Mouse (Mus musculus) E14TG2a.4 (cell line): Measurements from ENCODE around the gene Tmem138.

Source experiments
- H3K27me3 ChIP-seq: 2 replicates; pipeline ENCODE4 v1.6.1; 2014; ENCODE audit warnings: low read length, control low read depth; ENCODE audit not compliant: insufficient read depth
- H3K36me3 ChIP-seq: 2 replicates; pipeline ENCODE4 v1.6.1; 2014; ENCODE audit warnings: low read length, control low read depth; ENCODE audit not compliant: insufficient read depth
- H3K4me1 ChIP-seq: replicated peaks from 2 replicates; pipeline ENCODE4 v1.6.1; 2014; ENCODE audit warnings: low read depth, low read length, control low read depth
- H3K4me3 ChIP-seq: replicated peaks from 2 replicates; pipeline ENCODE4 v1.5.1; 2014; ENCODE audit warnings: mild to moderate bottlenecking, low read length
- H3K9me3 ChIP-seq: 2 replicates; pipeline ENCODE4 v1.6.1; 2014; ENCODE audit warnings: low read length, control low read depth
- CTCF ChIP-seq: conservative IDR thresholded peaks from 2 replicates; pipeline ENCODE4 v1.5.1; 2014; ENCODE audit warnings: low read length
- NANOG ChIP-seq: IDR thresholded peaks from 2 replicates; pipeline ENCODE4 v1.6.1; 2014; ENCODE audit warnings: borderline replicate concordance, low read length, mixed read lengths
- POU5F1 ChIP-seq: IDR thresholded peaks from 2 replicates; pipeline ENCODE4 v1.6.1; 2014; ENCODE audit warnings: low read length, borderline replicate concordance

Gene Tmem138

DNA sequence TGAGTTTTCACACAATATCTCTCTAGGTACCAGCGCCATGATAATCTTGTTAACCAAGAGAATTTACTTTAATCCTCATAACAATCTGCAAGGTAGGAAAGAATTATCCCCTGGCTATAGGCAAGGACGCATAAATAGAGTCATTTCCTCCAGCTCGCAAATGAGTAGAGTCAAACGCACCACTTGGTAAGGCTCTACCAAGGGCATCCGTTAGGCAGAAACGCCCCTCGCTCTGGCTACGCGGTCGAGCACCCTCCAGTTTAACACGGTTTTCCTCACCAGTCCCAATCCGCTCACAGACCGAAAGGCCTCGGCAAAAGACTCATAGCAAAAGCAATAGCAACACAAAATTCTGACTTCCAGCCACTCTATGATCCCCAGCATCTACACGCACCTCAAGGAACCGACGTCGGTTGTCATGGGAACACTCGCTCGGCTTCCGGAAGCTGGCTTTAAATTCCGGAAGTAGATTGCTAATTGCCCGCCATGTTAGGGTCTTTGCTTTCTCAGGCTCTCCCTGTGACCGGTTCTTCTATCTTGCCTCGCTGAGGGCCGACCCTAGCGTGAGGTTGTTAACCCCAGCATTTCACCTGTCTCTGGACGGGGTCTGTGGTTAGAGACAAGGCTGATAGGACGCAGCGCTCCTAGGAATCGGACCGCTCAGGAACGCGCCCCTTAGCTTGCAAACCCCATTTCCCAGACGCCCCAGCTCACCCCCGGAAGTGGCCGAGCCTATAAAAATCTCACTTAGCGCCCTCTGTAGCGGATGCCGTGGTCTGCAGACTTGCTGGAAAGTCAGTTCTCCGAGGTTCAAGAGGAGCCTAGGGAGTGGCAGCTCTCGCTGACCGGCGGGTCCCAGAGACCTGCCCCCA, at the start of gene Tmem138, which contains the start of gene Cyb561a3:
TSS of gene Tmem138 (minus strand) at position 673 of the 872 bp plus-strand sequence.
TSS of gene Cyb561a3 (plus strand) at position 483 of the 872 bp plus-strand sequence.
- H3K9me3 ChIP-seq: no peaks in the 10 kb centered on the region
- H3K4me1 ChIP-seq: peaks cover 22% of the 10 kb centered on the region
- H3K4me3 ChIP-seq: peak within 1 kb of the TSS; percentile 94
- peak; percentile 28 for TF ChIP-seq CTCF
- TF ChIP-seq NANOG: no peak
- H3K36me3 ChIP-seq: peaks cover 37% of the 10 kb centered on the region
- no peaks in the 10 kb centered on the region for H3K27me3 ChIP-seq

DNA sequence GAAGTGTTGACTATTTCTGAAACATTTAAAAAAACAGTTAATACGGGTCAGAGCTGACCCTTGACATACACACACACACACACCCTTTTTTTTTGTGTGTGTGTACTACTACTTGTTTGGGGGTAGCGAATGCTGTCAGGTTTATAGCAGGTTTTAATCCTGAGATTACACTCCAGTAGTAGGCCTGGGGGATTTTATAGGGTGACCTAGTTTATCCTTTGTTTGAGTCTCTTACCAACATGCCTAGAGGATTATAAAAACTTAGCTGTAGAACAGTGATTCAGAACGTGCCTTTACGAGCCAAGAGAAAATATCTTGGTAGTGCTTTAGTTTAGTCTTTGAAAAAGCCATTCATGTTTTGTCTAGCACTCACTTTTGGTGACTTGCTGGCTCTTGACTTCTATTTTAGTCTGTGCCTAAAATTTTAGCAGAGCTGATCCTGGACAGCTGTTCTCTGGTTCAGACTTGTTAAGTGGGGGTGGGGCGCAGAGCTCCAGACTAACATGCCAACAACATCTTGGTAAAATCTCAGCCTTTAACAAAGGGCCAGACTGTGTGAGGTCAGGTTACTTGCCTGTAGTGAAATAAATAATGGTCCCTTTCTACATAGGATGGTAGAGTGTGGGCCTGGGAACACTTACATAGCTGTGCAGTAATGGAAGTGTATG, 31.5 kb upstream of the Tmem138 start:
- peaks cover 74% of the 10 kb centered on the region for H3K36me3 ChIP-seq
- H3K4me3 ChIP-seq: peak overlapping the region; percentile 5; the same call in 1 of the 2 replicates
- TF ChIP-seq CTCF: no peak
- TF ChIP-seq NANOG: no peak
- no peak for TF ChIP-seq POU5F1
- peaks cover 61% of the 10 kb centered on the region for H3K4me1 ChIP-seq
- no peaks in the 10 kb centered on the region for H3K27me3 ChIP-seq
- no peaks in the 10 kb centered on the region for H3K9me3 ChIP-seq

DNA sequence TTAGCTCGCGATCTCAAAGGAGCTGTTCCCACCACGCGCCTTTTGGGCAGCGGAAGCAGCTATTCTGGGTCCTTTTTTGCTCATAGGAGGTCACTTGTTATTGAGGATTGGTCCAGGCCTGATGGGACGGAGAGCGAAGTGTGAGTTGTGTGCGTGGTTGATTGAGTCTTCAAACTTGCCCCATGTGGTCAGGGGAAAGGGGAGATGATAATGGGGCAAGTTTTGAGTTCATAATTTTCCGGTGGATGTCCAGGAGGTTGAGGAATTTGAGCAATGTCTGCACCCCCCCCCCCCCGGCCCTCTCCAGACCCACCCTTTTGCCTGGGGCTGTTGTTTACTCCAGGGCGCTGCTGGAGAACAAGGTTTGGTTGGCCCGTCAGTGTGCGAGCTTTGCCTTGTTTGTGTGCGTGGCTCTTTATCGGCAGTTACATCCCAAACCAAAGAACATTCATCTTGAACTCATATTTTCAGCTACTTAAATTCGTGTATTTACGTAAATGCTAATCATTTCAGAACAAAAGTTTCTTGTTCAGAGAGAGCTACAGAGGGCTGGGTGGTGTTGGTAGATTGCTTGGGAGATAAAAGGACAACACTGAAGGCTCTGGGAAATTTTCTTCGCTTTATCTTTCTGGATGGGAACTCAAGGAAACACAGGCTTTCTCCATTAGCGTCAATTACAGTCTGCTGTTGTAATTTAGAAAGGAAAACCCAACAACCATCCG, 28.9 kb upstream of the Tmem138 start:
- Histone ChIP-seq H3K36me3 (peaks cover 50% of the 10 kb centered on the region), H3K4me1 (peaks cover 80% of the 10 kb centered on the region), H3K9me3 (no peaks in the 10 kb centered on the region), H3K27me3 (no peaks in the 10 kb centered on the region), H3K4me3 (peak overlapping the region; percentile 99)
- TF ChIP-seq NANOG (no peak), CTCF (no peak), POU5F1 (no peak)

DNA sequence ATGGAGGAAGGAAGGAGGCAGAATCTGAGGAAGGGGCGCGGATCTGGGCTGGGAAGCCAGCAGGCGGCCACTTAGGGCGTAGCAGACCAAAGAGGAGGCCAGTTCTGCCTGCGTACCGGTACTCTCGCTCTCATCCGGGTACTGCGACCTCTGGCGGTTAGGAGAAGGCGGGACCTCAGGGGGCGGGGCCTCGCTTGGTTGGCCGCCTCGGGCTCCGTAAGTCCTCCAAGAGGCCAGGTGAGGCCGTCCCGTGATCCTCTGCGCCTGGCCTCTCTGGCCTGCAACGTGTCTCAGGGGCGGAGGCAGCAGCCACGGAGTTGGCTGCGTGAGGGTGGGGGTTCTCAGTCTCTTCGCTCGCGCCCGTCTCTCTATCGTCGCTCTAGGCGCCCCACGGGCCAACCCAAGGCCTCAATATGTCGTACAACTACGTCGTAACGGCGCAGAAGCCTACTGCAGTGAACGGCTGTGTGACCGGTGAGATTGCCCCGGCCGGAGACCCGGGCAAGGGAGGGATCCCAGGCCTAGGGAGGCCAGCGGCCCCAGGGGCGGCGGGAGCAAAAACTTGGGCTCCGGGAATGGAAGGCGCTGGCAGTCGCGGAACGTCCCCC, 28.2 kb upstream of the Tmem138 start, which contains the start of the genes Ddb1 and Tkfc:
TSS of gene Ddb1 (plus strand) at position 35 of the 608 bp plus-strand sequence.
TSS of gene Tkfc (minus strand) at position 362 of the 608 bp plus-strand sequence.
- TF ChIP-seq CTCF: no peak
- TF ChIP-seq POU5F1: no peak
- TF ChIP-seq NANOG: no peak
- no peaks in the 10 kb centered on the region for H3K9me3 ChIP-seq

DNA sequence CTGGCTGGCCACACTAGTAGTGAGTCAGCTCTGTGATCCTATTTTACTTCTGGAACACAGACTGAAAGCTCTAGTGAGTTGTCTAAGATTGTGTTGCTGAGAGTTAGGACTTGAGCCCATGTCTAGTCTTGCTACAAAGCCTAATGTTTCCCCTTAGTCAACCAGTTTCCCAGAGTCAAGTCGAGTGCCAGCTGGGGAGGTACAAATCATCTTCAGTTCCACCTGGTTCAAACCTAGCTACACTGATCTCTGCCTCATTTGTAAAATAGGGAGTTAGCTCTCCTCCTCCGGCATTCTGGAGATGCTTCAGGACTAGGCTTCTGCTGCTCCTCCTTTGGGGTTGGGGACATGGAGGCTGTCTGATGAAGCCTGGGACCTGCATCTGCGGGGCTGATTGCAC, 27.4 kb upstream of the Tmem138 start:
- no peak for TF ChIP-seq POU5F1
- TF ChIP-seq NANOG: no peak
- TF ChIP-seq CTCF: no peak
- peaks cover 78% of the 10 kb centered on the region for H3K4me1 ChIP-seq
- peaks cover 49% of the 10 kb centered on the region for H3K36me3 ChIP-seq
- H3K27me3 ChIP-seq: no peaks in the 10 kb centered on the region
- H3K9me3 ChIP-seq: no peaks in the 10 kb centered on the region
- H3K4me3 ChIP-seq: peak overlapping the region; percentile 99

More for the DNA sequence above, 28.2 kb upstream of the Tmem138 start, which contains the start of the genes Ddb1 and Tkfc:
- Histone ChIP-seq H3K4me3 (peak within 1 kb of the TSS; percentile 99), H3K36me3 (peaks cover 49% of the 10 kb centered on the region), H3K27me3 (no peaks in the 10 kb centered on the region), H3K4me1 (peaks cover 81% of the 10 kb centered on the region)

DNA sequence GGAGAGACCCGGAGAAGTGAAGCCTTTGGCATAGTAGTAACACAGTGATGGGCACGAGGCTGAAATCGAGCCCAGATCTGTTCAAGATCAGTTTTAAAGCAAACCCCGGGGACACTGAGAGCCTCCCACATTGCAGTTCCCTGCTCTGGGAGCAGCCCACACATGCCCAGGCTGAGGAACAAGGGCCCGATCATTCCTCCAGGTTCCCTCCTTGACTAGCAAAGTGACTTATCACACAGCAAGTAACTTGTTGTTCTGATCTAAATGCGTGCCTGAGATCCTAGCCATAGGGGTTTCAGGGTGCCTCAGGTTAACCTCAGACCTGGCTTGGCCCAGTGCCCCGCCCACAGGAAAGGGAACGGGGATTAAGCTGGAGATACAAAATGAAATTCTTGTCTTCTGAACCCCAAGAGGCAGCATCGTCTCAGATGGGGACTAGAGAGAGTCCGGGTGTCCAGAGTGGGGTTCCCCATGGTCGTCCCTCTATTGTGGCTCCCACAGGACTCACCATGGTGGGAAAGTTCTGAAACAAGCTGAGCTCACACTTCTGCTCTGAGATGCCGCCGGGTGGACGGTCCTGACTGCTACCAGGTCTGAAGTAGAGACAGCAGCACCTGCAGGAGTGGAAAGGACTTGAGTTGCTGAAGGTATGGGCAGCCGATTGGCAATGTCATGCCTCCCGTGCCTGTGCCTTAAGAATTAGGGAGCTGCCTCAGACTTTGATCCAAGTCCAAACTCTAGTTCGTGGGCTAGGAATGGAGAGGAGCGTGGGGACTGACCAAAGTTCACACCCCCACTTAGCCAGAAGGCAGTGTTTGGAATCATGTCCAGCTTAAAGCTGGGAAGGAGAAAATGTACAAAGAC, 26.7 kb upstream of the Tmem138 start:
- Histone ChIP-seq H3K9me3 (no peaks in the 10 kb centered on the region), H3K4me3 (peak overlapping the region; percentile 99), H3K27me3 (no peaks in the 10 kb centered on the region), H3K36me3 (peaks cover 49% of the 10 kb centered on the region), H3K4me1 (peaks cover 76% of the 10 kb centered on the region)
- no peak for TF ChIP-seq POU5F1
- no peak for TF ChIP-seq NANOG
- no peak for TF ChIP-seq CTCF

DNA sequence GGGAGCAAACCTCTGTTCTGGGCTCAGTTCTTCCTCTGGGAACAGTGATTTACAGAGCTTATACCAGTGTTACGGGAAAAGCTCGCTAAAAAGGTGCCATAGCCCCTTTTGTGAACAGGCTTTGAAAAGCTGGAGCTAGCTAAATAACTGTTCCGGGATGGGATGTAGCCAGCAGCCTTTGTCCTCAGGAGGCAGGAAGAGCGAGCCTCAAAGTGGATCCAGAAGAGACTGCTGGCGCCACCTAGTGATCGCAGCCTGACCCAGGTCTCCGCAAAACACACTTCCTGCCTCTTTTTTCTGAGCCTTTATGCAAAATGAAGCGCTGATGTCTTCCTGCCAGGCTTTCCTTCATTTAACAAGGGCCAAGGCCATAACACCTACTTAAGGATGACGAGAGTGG, 25.6 kb upstream of the Tmem138 start:
- H3K36me3 ChIP-seq: peaks cover 49% of the 10 kb centered on the region
- TF ChIP-seq CTCF (peak; percentile 82), NANOG (no peak)
- H3K27me3 ChIP-seq: no peaks in the 10 kb centered on the region
- H3K4me3 ChIP-seq: peak overlapping the region; percentile 99
- H3K4me1 ChIP-seq: peaks cover 68% of the 10 kb centered on the region
- H3K9me3 ChIP-seq: no peaks in the 10 kb centered on the region
